Mouse (Mus musculus): ENCODE measurements around the gene Sirt4. TPM values are rescaled to one million over a fixed set of nuclear protein-coding genes. Genes with fewer than 3 reads are reported as not detected.
A peak's percentile ranks its signal among the peaks of the same experiment; 100 is the strongest.
"Not testable (repeated sequence)": the region's sequence is repeated elsewhere in the genome, so short reads cannot be mapped to it uniquely, and the experiment has no call there.

Sirt4 gene
- 10 to 100 TPM; 46.4 to 50.7 TPM for total RNA-seq (2021)

DNA sequence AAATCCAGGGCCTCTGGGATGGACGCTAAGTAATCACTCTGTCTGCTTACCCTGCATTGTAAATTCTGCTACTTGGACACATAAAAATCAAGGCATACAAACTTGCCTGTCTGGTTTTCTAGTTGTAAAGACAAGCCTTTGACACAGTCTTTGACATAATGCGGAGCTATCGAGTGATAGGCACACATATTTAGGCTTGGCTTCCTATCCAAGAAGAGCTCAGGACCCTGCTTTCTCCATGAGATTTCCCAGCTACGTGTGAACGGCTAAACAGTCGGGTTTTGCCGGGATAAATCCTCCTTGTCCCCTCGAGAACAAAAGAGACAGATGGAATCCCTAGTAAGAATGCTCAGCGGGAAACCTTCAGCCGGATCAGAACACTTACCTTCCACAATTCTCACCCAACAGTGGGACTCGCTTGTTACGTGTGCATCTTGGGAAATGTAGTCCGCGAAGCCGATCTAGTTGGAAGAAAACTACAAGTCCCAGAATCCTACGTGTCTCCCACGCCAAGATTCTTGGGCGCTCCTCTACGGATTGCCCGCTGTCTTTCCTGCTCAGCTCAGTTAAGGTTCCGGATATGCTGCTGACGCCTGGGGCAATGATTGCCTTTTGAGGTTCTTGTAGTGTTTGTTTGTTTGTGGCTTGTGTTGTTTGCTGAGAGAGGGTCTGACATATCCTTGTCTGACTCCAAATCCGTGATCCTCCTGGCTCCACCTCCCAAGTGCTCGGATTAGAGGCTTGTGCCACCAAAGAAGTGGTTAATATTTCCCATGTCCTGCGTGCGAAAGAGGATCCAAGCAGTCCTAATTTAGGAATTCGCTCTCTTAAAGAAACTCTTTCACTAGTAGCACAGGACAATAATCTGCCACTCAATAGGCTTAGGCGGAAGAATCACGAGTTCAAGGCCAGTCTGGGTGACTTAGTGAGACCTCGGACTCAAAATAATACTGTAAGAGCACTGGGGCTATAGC, at the start of gene Sirt4:
TSS of gene Sirt4 (minus strand) at position 779 of the 974 bp plus-strand sequence.
- DNase-seq: peak; percentile 82 to 83

GRCm38 (mm10) chr5:115531671-115532270, 47.2 kb upstream of the Sirt4 start:
- peak; percentile 59 to 74 for DNase-seq

GRCm38 (mm10) chr5:115530447-115530809, 45.9 kb upstream of the Sirt4 start:
- DNase-seq: no peak

DNA sequence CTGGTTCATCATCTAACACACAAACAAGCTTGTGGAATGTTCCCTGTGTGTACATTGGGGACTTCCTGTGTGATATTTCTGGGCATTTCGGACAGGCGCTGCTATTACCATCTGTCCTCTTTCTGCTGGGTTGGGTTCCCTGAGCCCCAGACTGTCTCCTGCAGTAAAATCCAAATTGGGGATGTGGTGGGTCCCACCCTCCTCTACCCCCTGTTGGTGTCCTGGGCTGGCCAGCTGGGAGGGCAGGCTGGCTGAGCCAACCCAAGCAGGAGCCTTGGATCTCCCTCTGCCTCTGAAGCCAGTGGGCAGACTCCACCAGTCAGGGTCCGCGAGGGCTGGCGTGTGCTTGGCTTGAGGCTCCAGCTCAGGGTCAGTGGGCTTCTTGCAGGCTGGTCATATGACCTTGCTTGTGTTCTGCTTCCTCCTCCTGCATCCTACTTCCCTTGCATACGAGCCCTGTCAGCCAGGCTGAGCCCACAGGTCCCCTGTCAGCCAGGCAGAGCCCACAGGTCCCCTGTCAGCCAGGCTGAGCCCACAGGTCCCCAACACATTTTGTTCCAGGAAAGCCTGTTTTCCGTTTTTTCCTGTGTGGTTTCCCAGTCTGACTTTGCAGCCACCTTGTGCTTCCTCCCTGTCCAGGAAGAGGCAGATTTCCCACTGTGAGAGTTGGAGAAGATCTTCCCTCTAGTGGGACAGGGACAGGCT, 45.4 kb upstream of the Sirt4 start:
- no peak for DNase-seq

DNA sequence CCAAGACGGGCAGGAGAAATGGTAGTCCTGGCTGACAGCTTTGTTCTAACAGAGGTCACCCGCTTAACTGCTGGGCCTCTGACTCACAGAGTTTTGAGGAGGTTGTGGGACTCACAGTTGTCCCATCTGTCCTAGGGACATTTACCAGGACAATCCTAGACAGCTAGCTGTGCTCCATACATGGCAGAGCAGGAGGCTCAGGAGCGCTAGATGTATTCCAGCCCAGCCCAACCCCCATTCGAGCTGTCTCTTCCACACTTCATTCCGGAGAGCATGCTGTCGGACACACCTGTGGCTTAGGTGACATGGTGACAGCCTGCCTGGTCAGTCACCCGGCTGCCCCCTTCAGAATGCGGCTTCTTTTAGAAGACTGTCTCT, 44.8 kb upstream of the Sirt4 start:
- no peak for DNase-seq

- no peak for DNase-seq
Measured at GRCm38 (mm10) chr5:115528128-115528527, 43.6 kb upstream of the Sirt4 start.

- no peak for DNase-seq
Measured at GRCm38 (mm10) chr5:115526456-115527202, 42.1 kb upstream of the Sirt4 start.

DNA sequence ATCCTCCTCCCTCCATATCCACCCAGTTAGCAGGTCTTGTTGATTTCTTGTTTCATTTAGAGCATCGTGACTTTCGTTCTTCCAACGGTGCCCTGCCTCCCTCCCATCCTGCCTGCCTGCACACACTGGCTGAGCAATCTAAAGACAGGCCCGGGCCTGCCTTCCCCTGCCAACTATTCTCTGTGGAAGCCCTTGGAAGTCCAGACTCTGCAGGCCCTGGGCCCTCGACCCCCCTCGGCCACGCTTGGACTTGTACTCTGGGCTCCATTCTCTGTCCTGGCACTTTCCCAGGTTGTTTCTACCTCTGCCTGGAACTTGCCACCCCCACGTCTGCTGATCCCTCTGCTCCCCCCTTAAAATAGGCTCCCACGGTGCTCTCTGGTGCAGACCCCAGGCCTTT, 41.4 kb upstream of the Sirt4 start:
- DNase-seq: no peak

DNA sequence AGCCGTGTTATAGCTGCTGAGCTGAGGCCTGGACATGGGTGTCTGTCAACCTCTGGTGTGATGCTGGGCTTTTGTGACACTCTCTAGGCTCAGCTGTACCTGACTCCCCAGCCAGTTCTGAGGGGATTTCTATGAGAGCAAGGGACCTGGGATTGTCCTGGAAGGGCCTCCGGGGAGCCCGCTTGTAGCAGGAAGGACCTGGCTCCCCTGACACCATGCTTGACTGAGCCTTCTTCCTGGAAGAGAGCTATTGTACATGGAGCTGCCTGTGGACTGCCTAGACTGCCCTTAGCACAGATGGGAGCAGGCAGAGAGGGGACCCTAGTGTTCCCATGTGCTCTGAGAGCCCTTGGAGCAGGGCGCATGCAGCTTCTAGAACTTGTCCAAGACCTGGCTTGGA, 40.9 kb upstream of the Sirt4 start:
- no peak for DNase-seq

DNA sequence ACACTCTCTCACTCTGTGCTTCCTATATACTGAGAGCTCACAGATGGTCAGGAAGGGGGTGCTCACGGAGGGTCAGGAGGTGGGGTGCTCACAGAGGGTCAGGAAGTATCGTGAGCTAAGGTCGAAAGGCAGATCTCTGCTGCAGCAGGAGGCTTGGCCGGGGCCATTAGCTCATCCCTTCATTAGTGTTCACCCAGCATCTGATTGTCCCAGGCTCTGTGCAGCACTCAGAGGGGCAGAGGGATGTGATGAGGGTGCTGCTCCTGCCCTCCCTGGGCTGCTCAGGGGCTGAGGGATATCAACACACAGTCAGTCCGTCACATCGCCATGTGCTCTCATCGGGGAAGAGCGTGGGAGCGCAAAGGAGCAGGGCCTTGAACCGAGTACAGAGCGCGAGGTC, 39.9 kb upstream of the Sirt4 start:
- no peak for DNase-seq

DNA sequence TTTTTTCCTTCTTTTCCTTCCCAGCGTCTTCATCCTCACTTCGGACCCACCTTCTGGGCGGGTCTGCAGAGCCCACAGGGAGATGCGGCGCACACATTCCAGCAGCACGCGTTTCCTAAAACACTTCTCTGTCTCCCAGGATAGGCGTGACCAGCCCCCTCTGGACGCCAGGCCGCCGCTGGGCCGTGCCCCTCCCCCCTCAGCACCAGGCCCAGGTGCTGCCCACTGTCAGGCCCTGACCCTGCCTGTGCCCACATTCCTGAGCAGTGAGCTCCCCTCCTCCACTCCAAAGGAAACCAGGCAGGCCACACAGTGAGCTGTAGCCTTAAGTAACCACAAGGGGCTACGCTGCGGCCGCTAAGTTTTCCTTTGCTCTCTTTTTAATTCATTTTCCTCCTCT, 39.4 kb upstream of the Sirt4 start:
- DNase-seq: no peak

DNA sequence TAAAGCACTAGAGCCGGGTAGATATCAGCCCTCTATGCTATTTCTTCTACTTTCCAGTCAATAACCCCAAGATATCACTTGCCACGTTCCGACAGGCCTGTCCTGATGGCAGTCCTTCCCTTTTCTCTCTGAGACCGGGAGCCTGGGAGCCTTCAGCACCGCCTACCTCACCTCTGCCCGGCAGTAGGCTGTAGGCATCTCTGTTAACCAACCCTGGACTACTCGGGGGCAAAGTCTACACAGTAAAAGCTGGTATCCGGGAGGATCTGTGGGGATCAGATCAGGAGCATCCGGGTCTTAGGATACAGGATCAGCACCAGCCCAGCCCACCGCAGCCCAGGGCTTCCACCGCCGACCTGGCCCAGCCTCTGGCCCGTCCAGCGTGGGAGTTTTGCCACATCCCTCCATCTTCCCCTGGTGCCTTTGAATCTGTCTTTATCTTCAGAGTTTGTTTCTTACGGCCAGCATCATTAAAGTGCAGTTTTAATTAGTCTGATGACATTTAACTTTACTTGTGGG, 38.5 kb upstream of the Sirt4 start:
- no peak for DNase-seq

- no peak for DNase-seq
Measured at GRCm38 (mm10) chr5:115522531-115522930, 38.0 kb upstream of the Sirt4 start.

DNA sequence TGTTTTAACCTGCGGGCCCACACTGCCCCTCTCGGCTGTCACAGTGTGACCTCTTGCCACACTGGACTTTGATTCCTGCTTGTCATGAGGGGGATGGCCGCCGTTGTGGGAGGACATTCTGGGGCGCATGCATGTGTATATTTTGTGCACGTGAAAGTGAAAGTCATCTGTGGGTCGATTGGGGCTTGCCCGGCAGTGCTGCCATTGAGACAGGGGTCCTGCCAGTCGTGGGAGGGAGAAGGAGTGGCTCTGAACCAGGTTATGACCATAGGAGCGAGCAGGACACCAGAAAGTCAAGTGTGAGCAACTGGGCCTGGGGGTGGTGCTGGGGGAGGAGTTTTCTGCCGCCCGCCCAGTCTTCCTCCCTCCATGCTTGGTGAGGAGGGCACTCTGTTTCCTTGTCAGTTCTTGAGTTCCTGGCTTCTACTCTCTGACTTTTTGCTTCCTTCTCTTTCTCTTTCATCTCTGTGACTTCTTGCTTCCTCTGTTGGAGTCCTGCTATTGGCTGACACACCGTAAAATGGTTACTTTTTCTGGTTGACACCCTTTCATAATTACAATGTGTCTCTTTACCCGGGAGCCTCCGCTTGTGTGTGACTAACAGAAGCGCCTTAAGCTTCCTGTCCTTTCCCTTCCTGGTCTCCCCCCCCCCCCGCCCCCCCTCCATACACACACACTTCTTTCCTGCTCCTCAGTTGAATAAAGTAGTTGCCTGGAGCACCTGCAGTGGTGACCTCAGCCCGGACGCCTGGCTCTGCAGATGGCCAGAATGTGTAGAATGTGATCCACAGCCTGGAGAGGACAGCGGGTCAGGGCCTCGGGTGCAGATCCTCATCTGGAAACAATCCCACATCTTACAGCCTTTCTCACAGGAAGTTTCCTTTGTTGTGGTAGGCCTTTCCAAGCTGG, 37.3 kb upstream of the Sirt4 start:
- DNase-seq: no peak

GRCm38 (mm10) chr5:115520325-115520869, 35.9 kb upstream of the Sirt4 start:
- no peak for DNase-seq

GRCm38 (mm10) chr5:115518214-115518613, 33.7 kb upstream of the Sirt4 start:
- not testable (repeated sequence) for DNase-seq

DNA sequence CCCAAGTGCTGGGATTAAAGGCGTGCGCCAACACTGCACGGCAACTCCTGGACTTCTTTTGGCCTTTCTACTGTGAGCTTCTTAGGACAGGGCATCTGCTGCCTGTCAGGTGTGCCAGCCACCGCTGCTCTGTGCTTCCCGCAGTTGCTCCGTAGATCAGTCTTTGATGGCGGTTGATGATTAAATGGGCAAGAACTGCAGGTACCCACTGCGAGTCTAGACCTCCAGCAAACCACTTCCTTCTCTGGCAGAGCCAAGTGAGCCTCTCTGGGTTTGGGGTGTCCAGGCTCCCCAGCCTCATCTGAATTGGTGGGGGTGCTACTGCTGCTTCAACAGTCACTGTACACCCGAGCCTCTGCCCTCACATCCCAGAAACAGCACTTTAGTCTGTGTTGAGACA, 33.0 kb upstream of the Sirt4 start:
- no peak for DNase-seq

DNA sequence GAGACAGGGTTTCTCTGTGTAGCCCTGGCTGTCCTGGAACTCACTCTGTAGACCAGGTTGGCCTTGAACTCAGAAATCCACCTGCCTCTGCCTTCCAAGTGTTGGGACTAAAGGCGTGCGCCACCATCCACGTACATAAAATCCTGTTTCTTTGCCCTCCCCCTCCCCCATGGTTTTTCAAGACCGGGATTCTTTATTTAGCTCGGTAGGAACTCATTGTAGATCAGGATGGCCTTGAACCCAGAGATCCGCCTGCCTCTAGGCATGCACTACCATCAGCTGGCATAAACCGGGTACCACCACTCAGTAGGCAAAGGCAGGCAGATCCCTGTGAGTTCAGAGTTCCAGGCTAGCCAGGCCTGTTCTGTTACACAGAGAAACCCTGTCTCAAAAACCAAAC, 32.4 kb upstream of the Sirt4 start:
- DNase-seq: no peak

- DNase-seq: no peak
Measured at GRCm38 (mm10) chr5:115516081-115516907, 31.8 kb upstream of the Sirt4 start.
